Mouse (Mus musculus) thymus, postnatal 0 days (tissue): ENCODE results near the gene Plekhd1. TPM values are rescaled to one million over a fixed set of nuclear protein-coding genes. Genes with fewer than 3 reads are reported as not detected.

ENCODE experiments used
- DNase-seq: peaks from one replicate; pipeline ENCODE4 v3.0.0-alpha.2; 2015; ENCODE audit warnings: low spot score
- polyA plus RNA-seq: library from polyadenylated mRNA; unstranded; fragments of >200 nt; fragmentation: Nextera tagmentation; extraction: Ambion mirVana; gene quantifications from 2 replicates; pipeline ENCODE4 v1.2.1, GENCODE M21; 2015

Gene Plekhd1
- 0.08 and 0.16 TPM in 2 replicates for polyA plus RNA-seq

DNA sequence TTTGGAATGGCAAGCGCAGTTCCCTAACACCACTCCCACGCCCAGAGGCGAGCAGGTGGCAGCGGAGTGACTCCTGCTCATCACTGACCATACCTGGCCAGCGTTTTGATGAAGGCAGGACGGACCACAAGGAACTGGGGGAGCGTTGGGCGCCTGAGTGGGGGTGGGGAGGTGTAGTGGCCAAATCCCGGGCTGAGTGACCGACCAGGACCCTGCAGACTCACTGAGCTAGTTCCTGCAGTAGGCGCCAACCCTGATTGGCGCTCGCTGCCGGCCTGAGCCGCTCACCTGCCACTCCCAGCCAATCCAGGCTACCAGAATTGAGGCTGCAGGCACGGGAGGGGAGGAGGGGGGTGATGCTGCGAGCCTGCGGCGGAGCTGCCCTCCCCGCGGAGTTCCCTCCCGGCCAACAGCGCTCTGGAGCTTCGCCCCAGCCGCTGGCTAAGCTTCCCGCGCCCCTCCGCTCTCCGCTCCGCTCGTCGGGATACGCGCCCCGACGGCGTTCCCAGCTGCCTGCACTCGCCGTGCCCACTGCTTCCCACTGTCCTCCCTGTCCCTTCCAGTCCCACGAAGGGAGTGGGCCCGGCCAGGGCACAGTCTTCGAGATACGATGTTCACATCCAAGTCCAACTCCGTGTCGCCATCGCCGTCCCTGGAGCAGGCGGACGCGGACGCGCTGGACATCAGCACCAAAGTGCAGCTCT lies at the start of gene Plekhd1:
Gene Plekhd1, plus strand, starts transcription at position 323 of the 704 bp plus-strand sequence.
- no peak for DNase-seq

DNA sequence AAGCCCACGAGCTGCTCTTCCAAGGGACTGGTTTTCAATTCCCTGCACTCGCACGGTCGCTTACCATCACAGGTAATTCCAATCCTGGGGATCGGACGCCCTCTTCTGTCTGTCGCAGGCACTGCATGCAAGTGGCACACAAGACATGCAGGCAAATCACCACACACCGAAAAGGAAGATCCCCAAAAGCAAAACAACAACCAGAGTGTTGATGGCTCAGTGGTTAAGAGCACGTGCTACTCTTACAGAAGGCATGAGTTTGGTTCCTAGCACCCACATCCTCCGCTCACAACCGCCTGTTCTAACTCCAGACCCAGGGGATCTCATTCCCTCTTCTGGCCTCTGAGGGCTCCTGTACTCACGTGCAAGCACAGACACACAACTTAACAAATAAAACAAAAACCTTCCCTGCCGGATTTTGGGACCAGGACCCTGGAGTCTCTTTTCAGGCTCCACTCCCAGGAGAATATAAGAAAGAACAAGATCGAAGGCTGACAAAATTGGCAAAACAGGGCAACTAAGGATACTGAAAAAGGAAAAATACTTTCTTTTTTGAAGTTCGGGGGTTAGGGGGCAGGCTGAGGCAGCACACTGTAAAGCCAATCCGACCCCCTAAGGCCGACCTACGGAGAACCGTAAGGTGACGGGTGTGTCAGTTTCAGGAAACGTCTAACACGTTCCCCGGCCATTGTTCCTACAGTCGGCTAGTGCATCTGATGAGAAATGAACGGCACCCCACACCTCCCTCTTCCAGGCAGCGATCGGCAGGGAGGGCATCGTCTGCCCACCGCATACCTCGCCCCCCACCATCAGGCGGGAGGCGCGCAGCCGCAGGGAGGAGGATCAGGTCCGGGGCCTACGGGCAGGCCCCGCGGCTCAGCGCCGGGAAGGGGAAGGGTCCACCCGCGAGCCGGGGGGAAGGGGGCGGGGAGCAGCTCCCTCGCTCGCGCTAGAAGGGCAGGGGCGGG lies 49.4 kb upstream of the Plekhd1 start:
- DNase-seq: peak; percentile 69

DNA sequence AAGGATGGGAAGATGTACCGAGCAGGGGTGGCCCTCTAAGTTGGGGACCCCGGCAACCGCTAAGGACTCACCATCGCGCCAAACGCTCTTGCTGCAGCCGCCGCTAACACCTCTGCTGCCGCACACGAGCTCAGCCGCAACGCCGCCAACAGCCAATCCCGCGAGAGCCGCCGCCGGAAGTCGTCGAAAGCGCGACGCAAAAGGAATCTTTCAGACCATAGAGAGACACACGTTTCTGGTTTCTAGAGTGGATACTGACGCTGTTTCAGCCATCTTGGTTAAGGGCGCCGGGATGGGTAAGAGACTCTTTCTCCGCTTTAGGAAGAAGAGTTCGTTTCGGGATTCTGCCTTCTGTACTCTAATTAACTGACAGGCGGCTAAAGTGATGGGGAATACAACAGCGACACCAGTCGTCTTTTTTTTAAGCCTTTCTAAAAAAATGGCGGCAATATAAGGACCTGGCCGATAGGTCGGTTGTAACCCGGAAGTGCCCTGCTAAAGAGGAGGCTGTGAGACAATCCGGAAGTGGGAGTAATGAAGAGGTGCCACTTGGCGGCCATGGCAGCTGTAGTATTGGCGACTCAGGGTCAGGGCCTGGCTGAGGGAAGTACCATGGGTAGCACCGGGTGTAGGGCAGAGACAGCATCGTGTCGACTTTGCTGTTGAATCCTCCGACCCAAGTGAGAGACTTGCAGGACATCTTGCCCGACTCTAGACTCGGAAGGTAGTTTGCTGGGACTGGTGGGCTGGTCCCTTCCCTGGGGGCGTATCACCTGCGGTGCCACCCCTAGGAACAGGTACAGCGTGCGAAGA lies 48.5 kb upstream of the Plekhd1 start, which contains the start of the genes Slc39a9 and Erh:
Gene Slc39a9, plus strand, starts transcription at position 191 of the 813 bp plus-strand sequence.
Gene Erh, minus strand, starts transcription at position 649 of the 813 bp plus-strand sequence.
- peak; percentile 96 for DNase-seq

DNA sequence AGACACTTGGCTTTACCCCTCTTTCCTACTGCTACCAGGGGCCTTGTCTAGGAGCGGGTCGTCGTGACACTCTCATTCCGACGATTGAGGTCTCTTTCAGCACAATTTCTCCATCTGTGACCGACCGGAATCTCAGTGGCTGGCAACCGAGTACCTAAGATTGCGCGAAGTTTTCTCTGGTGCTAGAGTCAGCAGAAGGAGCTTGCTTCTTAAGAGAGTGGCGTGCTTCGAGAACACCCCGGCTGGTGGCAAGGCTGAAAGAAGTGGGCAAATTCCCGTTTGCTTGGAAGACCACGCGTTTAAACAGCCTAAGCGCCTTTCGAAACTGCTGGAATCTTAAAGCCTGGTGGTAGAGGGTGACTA lies 47.9 kb upstream of the Plekhd1 start:
- DNase-seq: no peak

DNA sequence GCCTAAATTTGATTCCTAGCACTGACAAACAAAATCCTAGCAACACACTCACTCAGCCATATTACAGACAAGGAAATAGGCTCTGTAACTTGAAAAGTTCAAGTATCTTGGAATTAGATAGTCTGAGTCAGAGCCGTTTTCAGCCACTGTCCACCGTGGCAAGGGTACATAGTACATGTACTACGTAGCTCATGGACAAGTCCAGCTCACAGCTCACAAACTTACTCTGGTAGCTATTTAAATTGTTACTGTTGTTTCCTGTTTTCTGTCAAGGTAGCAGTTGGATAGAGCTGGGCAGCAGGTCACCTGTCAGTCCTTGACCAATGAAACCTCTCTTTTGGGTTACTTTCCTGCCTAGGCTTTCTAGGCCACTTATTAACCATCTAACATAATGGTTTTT lies 46.0 kb upstream of the Plekhd1 start:
- DNase-seq: no peak

DNA sequence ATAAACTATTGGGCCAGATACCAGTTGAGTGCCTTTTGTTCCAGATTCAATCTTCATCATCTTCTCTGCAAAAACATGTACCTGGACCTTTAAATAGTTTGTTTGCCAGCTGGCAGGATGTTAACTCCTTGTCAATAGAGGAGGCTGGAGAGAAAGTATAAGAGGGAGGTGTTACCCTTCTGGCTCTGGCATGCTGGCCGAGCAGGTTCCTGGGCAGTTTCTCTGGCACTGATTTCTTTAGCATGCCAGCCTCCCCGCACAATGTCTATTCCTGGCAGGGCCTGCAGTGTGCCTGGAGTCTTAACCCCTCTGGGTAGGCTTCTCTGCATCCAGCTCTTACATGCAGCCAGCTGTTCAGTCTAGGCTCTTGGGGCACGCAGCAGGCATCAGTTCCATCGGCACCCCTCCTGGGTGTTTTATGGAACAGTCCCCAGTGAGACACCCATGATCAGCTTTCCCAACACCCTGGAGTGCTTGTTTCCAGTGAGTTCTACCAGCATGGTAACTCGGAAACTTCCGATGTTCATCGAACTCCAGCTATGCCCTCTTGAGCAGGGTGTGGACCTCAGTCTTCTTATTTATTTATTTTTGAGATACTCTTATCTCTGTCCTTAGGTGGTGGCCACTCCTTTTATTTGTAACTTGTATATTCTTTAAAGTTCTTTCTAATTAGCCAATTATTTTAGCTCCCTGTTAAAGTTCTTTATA lies 38.3 kb upstream of the Plekhd1 start:
- DNase-seq: no peak

DNA sequence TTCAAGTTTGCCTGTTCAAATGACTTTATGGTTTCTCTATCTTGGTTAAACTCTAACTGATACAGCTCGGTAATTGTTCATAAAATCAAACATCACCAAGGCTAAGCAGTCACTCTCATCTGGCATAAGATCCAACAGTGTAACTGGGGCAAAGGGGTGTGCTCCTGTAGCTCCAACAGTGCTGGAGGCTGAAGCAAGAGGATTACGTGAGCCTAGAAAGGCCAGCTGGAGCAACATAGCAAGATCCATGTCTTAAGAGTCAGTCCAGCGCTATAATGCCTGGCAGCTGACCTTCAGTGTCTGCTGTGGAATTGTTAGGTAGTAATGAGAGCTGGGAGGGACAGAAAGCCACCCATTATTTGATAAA lies 37.7 kb upstream of the Plekhd1 start:
- no peak for DNase-seq

DNA sequence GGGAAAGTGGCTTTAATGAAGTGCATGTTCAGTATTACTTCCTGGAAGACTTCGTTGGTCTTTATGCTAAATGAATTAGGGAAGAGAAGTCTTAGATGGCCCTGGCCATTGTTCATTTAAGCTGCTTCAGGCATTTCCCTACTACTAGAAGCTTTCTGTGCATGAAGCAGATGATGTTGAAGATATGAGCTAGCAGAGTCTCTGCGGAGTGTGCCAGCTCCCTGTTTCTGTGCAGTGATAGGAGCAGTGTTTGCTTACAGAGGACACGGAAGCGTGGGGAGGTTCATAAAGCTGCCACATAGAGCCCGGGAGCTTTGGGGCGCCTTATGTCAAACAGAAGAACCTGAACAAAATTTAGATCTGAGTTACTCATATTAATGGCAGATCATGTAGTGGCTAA lies 33.7 kb upstream of the Plekhd1 start:
- no peak for DNase-seq

DNA sequence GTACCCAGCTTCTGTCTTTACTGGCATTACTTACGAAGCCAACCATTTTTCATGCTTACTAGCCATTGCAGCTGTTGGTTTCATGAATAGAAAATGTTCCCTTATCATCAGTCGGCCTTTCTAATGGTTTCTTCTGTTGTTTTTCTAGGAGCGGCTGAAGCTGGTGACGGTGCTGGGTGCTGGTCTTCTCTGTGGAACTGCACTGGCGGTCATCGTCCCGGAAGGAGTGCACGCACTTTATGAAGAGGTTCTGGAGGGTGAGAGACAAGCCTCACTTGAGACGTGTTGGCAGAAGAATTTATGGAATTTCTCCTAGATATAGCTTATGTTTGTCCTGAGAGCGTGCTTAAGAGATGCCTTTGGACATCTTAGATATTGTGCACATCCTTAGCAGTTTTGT lies 30.1 kb upstream of the Plekhd1 start:
- DNase-seq: no peak

DNA sequence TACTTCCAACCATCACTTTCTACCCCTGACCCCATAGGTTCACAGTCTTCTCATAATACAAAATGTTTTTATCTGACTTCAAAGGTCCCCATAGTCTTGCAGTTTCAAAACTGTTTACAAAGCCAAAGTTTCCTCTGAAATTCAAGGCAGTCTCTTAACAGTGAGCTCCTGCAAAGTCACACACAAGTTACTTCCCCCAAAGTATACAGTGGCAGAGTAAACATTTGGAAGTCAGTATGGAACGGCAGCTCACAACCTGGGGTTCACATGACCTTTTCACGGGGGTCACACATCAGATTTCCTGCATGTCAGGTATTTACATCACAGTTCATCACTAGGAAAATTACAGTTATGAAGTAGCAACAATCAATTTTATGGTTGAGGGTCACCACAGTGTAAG lies 28.5 kb upstream of the Plekhd1 start:
- DNase-seq: no peak

DNA sequence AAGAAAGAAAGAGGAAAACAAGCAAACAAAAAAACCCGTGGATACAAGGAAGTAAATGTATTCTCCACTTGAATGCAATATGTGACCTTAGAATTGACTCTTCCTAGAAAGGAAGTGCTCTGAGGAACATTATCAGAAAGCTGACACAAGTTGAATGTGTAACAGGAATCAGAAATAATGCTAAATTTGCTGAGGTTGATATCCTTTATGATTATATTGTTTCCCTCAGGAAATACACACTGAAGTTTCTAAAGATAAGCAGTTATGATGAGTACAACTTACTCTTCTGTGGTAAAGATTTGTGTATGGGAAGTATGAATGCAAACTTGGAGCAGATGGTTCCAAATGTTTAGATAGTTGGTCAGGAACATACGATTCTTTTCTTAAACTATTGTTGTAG lies 24.0 kb upstream of the Plekhd1 start:
- no peak for DNase-seq

DNA sequence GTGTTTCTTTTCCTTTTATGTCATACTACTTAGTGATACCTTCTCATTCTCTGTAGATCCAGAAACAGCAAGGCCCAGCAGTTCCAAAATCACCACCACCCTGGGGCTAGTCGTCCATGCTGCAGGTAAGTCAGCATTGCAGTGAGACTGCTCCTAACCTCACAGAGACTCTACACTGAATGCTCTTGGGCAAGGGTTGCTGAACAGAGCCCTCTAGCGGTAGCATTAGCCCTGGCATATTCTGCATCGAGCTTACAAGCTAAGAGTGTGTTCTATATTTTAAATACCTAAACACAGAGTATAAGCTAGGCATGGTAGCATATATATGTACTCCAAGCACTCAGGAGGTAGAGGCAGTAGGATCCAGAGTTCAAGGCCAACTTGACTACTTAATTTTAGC lies 19.2 kb upstream of the Plekhd1 start:
- DNase-seq: peak; percentile 60

DNA sequence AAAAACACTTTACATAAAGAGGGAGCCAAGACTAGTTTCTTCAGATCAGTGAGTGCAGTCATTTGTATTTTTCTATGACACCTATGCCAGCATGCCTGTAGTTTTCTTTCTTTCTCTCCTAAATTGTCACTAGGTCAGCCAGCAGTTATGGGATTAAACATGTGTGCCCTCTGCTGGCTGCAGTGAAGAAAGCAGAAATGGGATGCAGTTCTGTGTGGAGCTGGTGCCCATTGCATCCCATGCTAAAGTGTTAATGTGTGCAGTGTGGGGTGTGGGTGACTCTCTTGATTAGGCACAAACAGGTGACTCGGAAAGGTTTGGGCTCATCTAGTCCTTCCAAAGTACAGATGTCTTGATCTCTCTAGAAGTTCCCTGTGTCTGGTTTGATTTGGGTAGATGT lies 11.1 kb upstream of the Plekhd1 start:
- no peak for DNase-seq

DNA sequence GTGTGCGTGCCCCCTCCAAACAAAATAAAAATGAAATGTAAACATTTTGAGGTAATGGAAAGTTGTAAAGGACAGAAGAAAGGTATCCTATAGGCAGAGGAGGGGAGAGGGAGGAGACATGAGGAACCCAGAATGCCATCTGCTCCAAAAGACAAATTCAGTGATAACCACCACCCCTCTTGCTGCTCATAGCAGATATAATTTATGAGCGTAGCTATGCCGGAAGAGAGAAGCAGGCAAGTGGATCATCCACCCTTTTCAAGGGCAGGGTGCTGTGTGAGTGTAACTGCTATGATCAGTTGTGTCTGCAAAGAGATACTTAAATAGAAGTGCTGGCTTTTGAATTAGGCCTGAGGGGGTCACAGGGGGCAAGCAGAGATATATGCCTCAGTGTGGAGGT lies 8.8 kb upstream of the Plekhd1 start:
- no peak for DNase-seq

DNA sequence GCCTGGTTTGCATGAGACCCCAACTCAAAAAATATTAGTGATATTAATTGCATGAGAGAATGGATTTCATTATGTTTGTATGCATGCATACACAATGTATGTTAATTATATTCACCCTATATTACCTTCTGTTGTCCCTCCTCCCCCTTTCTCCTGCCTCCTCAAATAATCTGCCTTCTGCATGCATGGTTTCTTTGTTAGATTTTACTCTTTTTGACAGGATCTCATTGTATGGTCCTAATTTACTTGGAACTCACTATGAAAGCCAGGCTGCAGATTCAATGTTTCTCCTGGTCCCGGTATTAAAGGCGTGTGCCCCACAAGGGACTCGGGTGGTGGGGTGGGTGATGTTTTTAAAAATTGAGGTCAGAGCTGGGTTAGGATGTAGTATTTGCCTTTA lies 8.1 kb upstream of the Plekhd1 start:
- DNase-seq: no peak

DNA sequence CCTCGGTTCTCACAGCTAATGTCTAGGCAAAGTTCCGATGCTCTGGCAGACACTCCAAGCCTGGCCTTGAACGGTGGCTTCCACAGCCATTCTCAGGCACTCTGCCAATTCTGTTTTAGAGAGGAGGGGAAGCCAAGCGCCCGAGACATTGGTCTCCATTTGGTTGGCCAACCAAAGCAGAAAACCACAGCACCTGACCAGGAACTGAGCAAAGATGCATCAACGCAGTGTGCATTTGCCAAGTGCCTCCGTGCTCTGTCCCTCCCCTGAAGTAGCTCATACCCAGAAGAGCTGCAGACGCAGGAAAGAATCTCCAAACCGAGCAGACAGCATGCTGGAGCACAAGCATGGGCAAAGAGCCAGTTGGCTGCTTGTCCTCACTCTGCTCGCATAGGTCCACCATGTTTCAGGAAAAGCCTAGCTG lies 4.6 kb upstream of the Plekhd1 start:
- DNase-seq: no peak

DNA sequence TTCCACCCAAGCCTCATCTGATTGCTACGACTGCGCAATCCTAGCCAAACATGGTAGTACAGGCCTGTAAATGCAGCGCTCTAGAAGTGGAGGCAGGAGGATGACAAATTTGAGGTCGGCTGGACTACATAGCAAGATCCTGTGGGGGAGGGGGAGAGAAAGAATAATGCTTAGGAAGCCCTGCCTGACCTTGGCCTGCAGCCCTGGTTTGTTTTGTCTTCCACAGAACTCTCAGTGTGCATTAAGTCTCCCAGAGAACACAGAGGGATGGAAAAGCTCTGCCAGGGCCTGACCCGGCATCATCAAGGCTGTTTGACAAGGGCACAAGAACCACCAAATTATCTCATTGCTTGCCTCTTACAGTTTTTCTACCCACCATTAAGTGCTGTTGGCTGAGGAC lies 2.7 kb upstream of the Plekhd1 start:
- DNase-seq: no peak

DNA sequence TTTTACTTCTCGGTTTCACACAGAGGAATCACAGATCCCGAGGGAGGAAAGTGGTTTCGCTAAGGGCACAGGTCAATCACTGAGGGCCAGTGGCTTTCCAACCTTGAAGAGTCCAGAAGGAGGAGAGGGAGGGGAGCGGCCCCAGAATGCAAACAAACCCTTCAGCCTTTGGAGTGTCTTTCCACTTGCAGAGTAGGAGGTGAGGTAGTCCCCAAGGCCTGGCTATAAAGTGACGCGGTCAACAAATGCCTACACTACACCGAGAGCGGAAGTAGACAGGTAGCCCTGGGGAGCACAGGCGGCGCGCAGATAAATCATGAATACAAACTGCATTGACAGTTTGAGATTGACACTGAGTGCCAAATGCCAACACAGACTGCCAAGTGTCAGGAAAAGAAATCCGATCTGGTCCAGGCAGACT lies 710 bp upstream of the Plekhd1 start:
- DNase-seq: no peak

DNA sequence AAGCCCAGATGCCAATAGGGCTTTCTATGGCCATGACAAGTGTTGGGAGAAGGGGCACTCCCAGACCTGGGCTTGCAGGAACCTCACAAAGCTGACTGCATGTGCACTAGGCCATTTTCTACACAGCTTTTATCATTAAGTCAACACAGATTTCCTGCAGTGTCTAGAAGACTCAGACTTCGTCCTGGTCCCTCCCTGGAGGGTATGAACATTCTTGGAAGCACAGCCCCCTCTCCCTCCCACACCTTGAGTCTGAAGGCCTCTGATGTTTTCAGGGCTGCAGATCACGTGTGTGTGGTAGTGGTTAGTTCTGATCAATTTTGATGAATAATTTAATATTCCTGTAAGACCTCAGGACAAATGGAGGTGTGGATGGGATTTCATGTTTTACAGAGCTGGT lies 1.3 kb downstream of the Plekhd1 start:
- no peak for DNase-seq

DNA sequence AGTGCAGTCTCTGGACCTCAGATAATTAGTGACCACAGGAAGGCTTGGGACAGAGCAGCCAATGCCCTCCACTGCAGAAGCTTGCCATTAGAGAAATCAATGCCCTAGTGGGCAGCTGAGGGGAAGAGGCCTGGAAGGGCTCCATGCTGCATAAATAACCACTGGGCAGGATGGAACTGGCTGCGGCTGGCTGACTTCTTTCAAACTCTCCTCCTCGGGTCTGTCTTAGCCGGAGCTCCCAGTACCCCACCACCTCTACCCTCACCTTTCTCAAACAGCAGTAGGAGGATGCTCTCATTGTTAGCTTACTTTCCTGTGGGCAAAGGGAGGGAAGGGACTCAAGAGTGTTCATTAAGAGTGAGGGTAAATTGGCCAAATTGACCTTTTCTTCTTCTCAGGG lies 2.6 kb downstream of the Plekhd1 start:
- DNase-seq: no peak
